Mouse (Mus musculus) activated CD4-positive, CD25-positive, alpha-beta regulatory T cell, adult 4 months (primary cell): ENCODE data around the gene Gm340. TPM values are rescaled to one million over a fixed set of nuclear protein-coding genes. Genes with fewer than 3 reads are reported as not detected.

Experiments used
- ATAC-seq: one replicate; pipeline ENCODE4 v1.8.0; 2017
- polyA plus RNA-seq, 2 experiments: library from polyadenylated mRNA; unstranded; fragments of 100-300 nt; shearing (Covaris generic); gene quantifications; one replicate each; pipeline ENCODE4 v1.2.1; 2017

Gm340 gene
- polyA plus RNA-seq, result 1 to 10 TPM; 2.4 to 5.6 TPM

- no peak for ATAC-seq
Measured at GRCm38 (mm10) chr19:41581706-41582420, at the start of gene Gm340. TSS of gene Gm340 (plus strand) at chr19:41582370.

GRCm38 (mm10) chr19:41534021-41534420 lies 48.1 kb upstream of the Gm340 start:
- no peak for ATAC-seq

- no peak for ATAC-seq
Measured at GRCm38 (mm10) chr19:41556981-41557380, 25.2 kb upstream of the Gm340 start.

GRCm38 (mm10) chr19:41557491-41557890 lies 24.7 kb upstream of the Gm340 start:
- ATAC-seq, result no peak

GRCm38 (mm10) chr19:41558891-41559486 lies 23.2 kb upstream of the Gm340 start:
- no peak for ATAC-seq

- no peak for ATAC-seq
Measured at GRCm38 (mm10) chr19:41560856-41561255, 21.3 kb upstream of the Gm340 start.

- ATAC-seq, result no peak
Measured at GRCm38 (mm10) chr19:41568791-41569190, 13.4 kb upstream of the Gm340 start.

GRCm38 (mm10) chr19:41573700-41574099 lies 8.5 kb upstream of the Gm340 start:
- ATAC-seq, result no peak

GRCm38 (mm10) chr19:41577576-41577975 lies 4.6 kb upstream of the Gm340 start:
- no peak for ATAC-seq

- ATAC-seq, result no peak
Measured at GRCm38 (mm10) chr19:41579311-41579920, 2.8 kb upstream of the Gm340 start.

GRCm38 (mm10) chr19:41582918-41583514 lies 846 bp downstream of the Gm340 start:
- ATAC-seq, result no peak

GRCm38 (mm10) chr19:41586752-41587151 lies 4.6 kb downstream of the Gm340 start:
- no peak for ATAC-seq

GRCm38 (mm10) chr19:41587431-41588222 lies 5.5 kb downstream of the Gm340 start:
- no peak for ATAC-seq

- no peak for ATAC-seq
Measured at GRCm38 (mm10) chr19:41589026-41589425, 6.9 kb downstream of the Gm340 start.

- no peak for ATAC-seq
Measured at GRCm38 (mm10) chr19:41589681-41590080, 7.5 kb downstream of the Gm340 start.

- no peak for ATAC-seq
Measured at GRCm38 (mm10) chr19:41591808-41592207, 9.6 kb downstream of the Gm340 start.

- ATAC-seq, result no peak
Measured at GRCm38 (mm10) chr19:41597170-41597894, 15.2 kb downstream of the Gm340 start.

GRCm38 (mm10) chr19:41600647-41601046 lies 18.5 kb downstream of the Gm340 start:
- no peak for ATAC-seq

- ATAC-seq, result no peak
Measured at GRCm38 (mm10) chr19:41606208-41606987, 24.2 kb downstream of the Gm340 start.

GRCm38 (mm10) chr19:41611683-41612082 lies 29.5 kb downstream of the Gm340 start:
- no peak for ATAC-seq
